17 mouse cellular contexts compared by ENCODE assay signal in the genomic region with DNA sequence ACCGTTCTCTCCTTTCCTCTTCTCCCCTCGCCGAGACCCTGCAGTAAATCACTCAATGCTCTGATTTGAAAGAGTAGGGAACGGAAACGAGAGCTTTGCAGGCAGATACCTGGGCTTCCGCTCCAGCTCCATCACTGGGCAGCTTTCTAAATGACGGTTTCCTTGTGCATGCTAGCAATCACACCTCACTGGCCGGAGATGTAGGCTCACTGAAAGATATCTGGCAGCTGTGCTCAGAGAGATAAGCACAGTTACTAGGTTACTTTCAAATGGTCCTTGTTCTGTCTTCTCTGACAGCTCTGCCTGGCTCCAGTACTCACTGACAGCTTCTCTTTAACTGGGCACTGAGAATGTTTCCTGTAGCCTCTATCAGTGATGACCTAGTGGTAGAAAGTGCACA.
A peak's percentile ranks its signal among the peaks of the same experiment; 100 is the strongest.
DNase-seq lines count a peak whose midpoint lies in the region; ATAC-seq and TF ChIP-seq lines count a peak whose summit lies in the region.
"Had no signal": no experiment of that assay in that cellular context is flagged by ENCODE, and none has a peak within 500 bp of the region (broad histone marks: within the 10 kb centered on the region; RNA-seq: fewer than 3 reads in every experiment).

No protein-coding gene starts in this region.

- TF ChIP-seq POLR2A in heart, adult 2 months (IDR thresholded peaks at IDR 0.05; ENCODE audit: insufficient read depth, low read depth, low read length), result no peak
- no peak for TF ChIP-seq POLR2A in thymus, adult 2 months (IDR thresholded peaks at IDR 0.05; ENCODE audit: control insufficient read depth, extremely low read depth, insufficient read depth, low read length, poor library complexity)

- peak overlapping the region; percentile 53 for H3K4me2 ChIP-seq in heart, embryonic 11.5 days
- no peak overlapping the region for H3K4me2 ChIP-seq in forebrain, embryonic 14.5 days (ENCODE audit: low read length)
- H3K4me2 ChIP-seq: embryonic facial prominence, embryonic 13.5 days had no signal

- no peaks in the 10 kb centered on the region for H3K36me3 ChIP-seq in heart, embryonic 11.5 days (ENCODE audit: control insufficient read depth, insufficient read depth, low read length)
- no peaks in the 10 kb centered on the region for H3K36me3 ChIP-seq in heart, adult 2 months (ENCODE audit: control insufficient read depth, insufficient read depth, low read length)
- H3K36me3 ChIP-seq in thymus, adult 2 months (ENCODE audit: control insufficient read depth, insufficient read depth, low read length), result no peaks in the 10 kb centered on the region
- H3K36me3 ChIP-seq in forebrain, embryonic 14.5 days (ENCODE audit: control insufficient read depth, insufficient read depth, low read length), result no peaks in the 10 kb centered on the region
- H3K36me3 ChIP-seq: embryonic facial prominence, embryonic 13.5 days; hindbrain, embryonic 10.5 days; limb, embryonic 10.5 days had no signal

- TF ChIP-seq EP300 in heart, adult 2 months (IDR thresholded peaks at IDR 0.05; ENCODE audit: insufficient read depth, low read depth, low read length), result no peak

- intact Hi-C loops in heart, adult 2 months (cut with DNase I), result no loop called here

- no peak overlapping the region for H3K4me3 ChIP-seq in heart, embryonic 11.5 days (ENCODE audit: low read depth, low read length)
- H3K4me3 ChIP-seq in heart, adult 2 months, result no peak overlapping the region
- no peak overlapping the region for H3K4me3 ChIP-seq in thymus, adult 2 months (ENCODE audit: control insufficient read depth, insufficient read depth, low read length)
- no peak overlapping the region for H3K4me3 ChIP-seq in forebrain, embryonic 14.5 days (ENCODE audit: low read depth, low read length)
- H3K4me3 ChIP-seq: embryonic facial prominence, embryonic 13.5 days; hindbrain, embryonic 10.5 days; limb, embryonic 10.5 days; megakaryocyte, embryonic 14.5 days had no signal

- peak; percentile 57; the same call in 1 of the 2 replicates for ATAC-seq in heart, embryonic 11.5 days (replicated peaks; ENCODE audit: insufficient number of reproducible peaks, low FRiP score, low TSS enrichment)
- peak; percentile 41 for ATAC-seq in inflammation-experienced regulatory T-cells, adult 6 months
- peak; percentile 70 for ATAC-seq in megakaryocyte-erythroid progenitor cell, adult 5-6 weeks (replicated peaks; ENCODE audit: low FRiP score, low TSS enrichment, poor library complexity, severe bottlenecking)
- ATAC-seq in forebrain, embryonic 14.5 days, result no peak
- ATAC-seq: forebrain, embryonic 16.5 days; intestine, embryonic 16.5 days had no signal

- 5% methylated on average over 8 of the region's 8 CpGs for WGBS in heart, embryonic 11.5 days (ENCODE audit: insufficient replicate concordance)
- 14% methylated on average over 8 of the region's 8 CpGs for WGBS in heart, adult 2 months
- 6% methylated on average over 8 of the region's 8 CpGs for WGBS in thymus, adult 2 months
- 88% methylated on average over 8 of the region's 8 CpGs for WGBS in forebrain, embryonic 14.5 days

- peaks cover 22% of the 10 kb centered on the region for H3K4me1 ChIP-seq in heart, embryonic 11.5 days (ENCODE audit: control insufficient read depth, insufficient read depth, low read length)
- no peaks in the 10 kb centered on the region for H3K4me1 ChIP-seq in heart, adult 2 months (ENCODE audit: control insufficient read depth, insufficient read depth, low read length)
- peaks cover 42% of the 10 kb centered on the region for H3K4me1 ChIP-seq in thymus, adult 2 months (replicated peaks; ENCODE audit: control insufficient read depth, insufficient read depth, low read length)
- H3K4me1 ChIP-seq in forebrain, embryonic 14.5 days (ENCODE audit: control insufficient read depth, insufficient read depth, low read length), result peaks cover 10% of the 10 kb centered on the region

- H3K27me3 ChIP-seq in heart, embryonic 11.5 days (ENCODE audit: control insufficient read depth, insufficient read depth, low read length), result peaks cover 11% of the 10 kb centered on the region; the same call in 1 of the 2 replicates
- no peaks in the 10 kb centered on the region for H3K27me3 ChIP-seq in heart, adult 2 months (ENCODE audit: control insufficient read depth, insufficient read depth, low read length)
- H3K27me3 ChIP-seq in thymus, adult 2 months (ENCODE audit: control insufficient read depth, insufficient read depth, low read length), result no peaks in the 10 kb centered on the region
- no peaks in the 10 kb centered on the region for H3K27me3 ChIP-seq in forebrain, embryonic 14.5 days (replicated peaks; ENCODE audit: control insufficient read depth, insufficient read depth, low read length)
- H3K27me3 ChIP-seq: embryonic facial prominence, embryonic 13.5 days had no signal

- peak overlapping the region; percentile 35 for H3K27ac ChIP-seq in heart, embryonic 11.5 days (ENCODE audit: low read depth, low read length)
- H3K27ac ChIP-seq in heart, adult 2 months, result no peak overlapping the region
- no peak overlapping the region for H3K27ac ChIP-seq in thymus, adult 2 months (ENCODE audit: control insufficient read depth, insufficient read depth, low read length)
- H3K27ac ChIP-seq in forebrain, embryonic 14.5 days (ENCODE audit: low read depth, low read length), result no peak overlapping the region
- H3K27ac ChIP-seq: embryonic facial prominence, embryonic 13.5 days; hindbrain, embryonic 10.5 days; limb, embryonic 10.5 days had no signal

- DNase-seq in heart, adult 2 months, result no peak
- peak; percentile 46 for DNase-seq in thymus, postnatal 0 days (ENCODE audit: low spot score)
- no peak for DNase-seq in thymus, adult 2 months
- DNase-seq in forebrain, embryonic 14.5 days (ENCODE audit: low spot score), result no peak
- no peak for DNase-seq in kidney, postnatal 4 days
- DNase-seq: adrenal gland, postnatal 25 days; cerebellum, postnatal 36 days; kidney, postnatal 14 days had no signal

- H3K9ac ChIP-seq in heart, embryonic 11.5 days (ENCODE audit: low read depth, low read length), result no peak overlapping the region
- H3K9ac ChIP-seq in heart, adult 2 months (ENCODE audit: low read depth, low read length), result no peak overlapping the region
- no peak overlapping the region for H3K9ac ChIP-seq in forebrain, embryonic 14.5 days (ENCODE audit: low read length)
- H3K9ac ChIP-seq: embryonic facial prominence, embryonic 13.5 days had no signal

- no peaks in the 10 kb centered on the region for H3K79me2 ChIP-seq in heart, adult 2 months (replicated peaks; ENCODE audit: control insufficient read depth, insufficient read depth, low read length)

- no peaks in the 10 kb centered on the region for H3K9me3 ChIP-seq in heart, embryonic 11.5 days (replicated peaks; ENCODE audit: control insufficient read depth, low read length)
- no peaks in the 10 kb centered on the region for H3K9me3 ChIP-seq in forebrain, embryonic 14.5 days (replicated peaks; ENCODE audit: control insufficient read depth, low read length)
- H3K9me3 ChIP-seq: embryonic facial prominence, embryonic 13.5 days; hindbrain, embryonic 10.5 days; limb, embryonic 10.5 days; megakaryocyte, embryonic 14.5 days had no signal

- TF ChIP-seq CTCF in heart, adult 2 months (IDR thresholded peaks at IDR 0.05), result no peak
- no peak for TF ChIP-seq CTCF in thymus, adult 2 months (IDR thresholded peaks at IDR 0.05; ENCODE audit: borderline replicate concordance, control insufficient read depth, extremely low read depth, insufficient read depth, low read length, poor library complexity)
